Mouse (Mus musculus): Measurements from ENCODE around the gene Vps53. TPM values are rescaled to one million over a fixed set of nuclear protein-coding genes. Genes with fewer than 3 reads are reported as not detected.

Gene Vps53
- polyA plus RNA-seq, 1 experiment from 2014 or later = 53.0 TPM

GRCm38 (mm10) chr11:76167079-76167765 lies 12.2 kb downstream of the Vps53 start:
- in situ Hi-C loops (cut with MboI; ENCODE audit: low pct_unique_long_range_greater_than_20kb) = no loop called here
- H3K27me3 ChIP-seq = no peaks in the 10 kb centered on the region
- no peak for ATAC-seq
- no peak for DNase-seq (ENCODE audit: low read depth, low spot score)
- CTCF ChIA-PET = interaction anchor here (0.7 to 0.8 kb wide), 2 partner anchors 9 to 92 kb away, joined by 3 read pairs; no protein-coding TSS in a partner anchor
- POLR2A ChIA-PET = interaction anchor here (0.7 kb wide), 1 partner anchor 107 kb away, joined by 3 read pairs; no protein-coding TSS in a partner anchor
- peak; percentile 71 for TF ChIP-seq CTCF (IDR thresholded peaks at IDR 0.05)

GRCm38 (mm10) chr11:76166657-76167056 lies 12.8 kb downstream of the Vps53 start:
- in situ Hi-C loops (cut with MboI; ENCODE audit: low pct_unique_long_range_greater_than_20kb) = no loop called here
- POLR2A ChIA-PET = no interaction called here
- no peak for TF ChIP-seq CTCF (IDR thresholded peaks at IDR 0.05)
- no peaks in the 10 kb centered on the region for H3K27me3 ChIP-seq
- ATAC-seq = no peak
- CTCF ChIA-PET = no interaction called here
- no peak for DNase-seq (ENCODE audit: low read depth, low spot score)

- DNase-seq (ENCODE audit: low read depth, low spot score) = no peak
- ChIA-PET POLR2A (no interaction called here), CTCF (no interaction called here)
- in situ Hi-C loops (cut with MboI; ENCODE audit: low pct_unique_long_range_greater_than_20kb) = loop anchor here (5.0 kb wide), 1 partner anchor 378 kb away; no protein-coding TSS in a partner anchor
- no peak for ATAC-seq
- TF ChIP-seq CTCF (IDR thresholded peaks at IDR 0.05) = no peak
- no peaks in the 10 kb centered on the region for H3K27me3 ChIP-seq
These were observed 19.2 kb downstream of the Vps53 start for GRCm38 (mm10) chr11:76160251-76160650.

GRCm38 (mm10) chr11:76158375-76158774 lies 21.1 kb downstream of the Vps53 start:
- in situ Hi-C loops (cut with MboI; ENCODE audit: low pct_unique_long_range_greater_than_20kb) = no loop called here
- POLR2A ChIA-PET = interaction anchor here (0.6 kb wide), 1 partner anchor 60 kb away, joined by 3 read pairs; no protein-coding TSS in a partner anchor
- no peak for ATAC-seq
- H3K27me3 ChIP-seq = no peaks in the 10 kb centered on the region
- CTCF ChIA-PET = interaction anchor here (0.6 to 1.2 kb wide), 2 partner anchors 9 to 11 kb away, joined by 3 read pairs; no protein-coding TSS in a partner anchor
- TF ChIP-seq CTCF (IDR thresholded peaks at IDR 0.05) = no peak
- no peak for DNase-seq (ENCODE audit: low read depth, low spot score)

- ChIA-PET POLR2A (no interaction called here), CTCF (interaction anchor here (1.2 to 1.9 kb wide), 2 partner anchors 22 to 125 kb away, joined by 3 to 4 read pairs; no protein-coding TSS in a partner anchor)
- in situ Hi-C loops (cut with MboI; ENCODE audit: low pct_unique_long_range_greater_than_20kb) = no loop called here
- ATAC-seq (no peak), DNase-seq (ENCODE audit: low read depth, low spot score) (no peak)
- TF ChIP-seq CTCF (IDR thresholded peaks at IDR 0.05) = no peak
- no peaks in the 10 kb centered on the region for H3K27me3 ChIP-seq
These were observed 24.6 kb downstream of the Vps53 start for GRCm38 (mm10) chr11:76154861-76155260.

- ATAC-seq (no peak), DNase-seq (ENCODE audit: low read depth, low spot score) (no peak)
- no peaks in the 10 kb centered on the region for H3K27me3 ChIP-seq
- in situ Hi-C loops (cut with MboI; ENCODE audit: low pct_unique_long_range_greater_than_20kb) = no loop called here
- TF ChIP-seq CTCF (IDR thresholded peaks at IDR 0.05) = no peak
- ChIA-PET POLR2A (no interaction called here), CTCF (no interaction called here)
These were observed 25.2 kb downstream of the Vps53 start for GRCm38 (mm10) chr11:76154200-76154599.

- no peaks in the 10 kb centered on the region for H3K27me3 ChIP-seq
- no peak for TF ChIP-seq CTCF (IDR thresholded peaks at IDR 0.05)
- no peak for ATAC-seq
- ChIA-PET CTCF (no interaction called here), POLR2A (no interaction called here)
- DNase-seq (ENCODE audit: low read depth, low spot score) = no peak
- in situ Hi-C loops (cut with MboI; ENCODE audit: low pct_unique_long_range_greater_than_20kb) = no loop called here
These were observed 26.1 kb downstream of the Vps53 start for GRCm38 (mm10) chr11:76153236-76153951.

GRCm38 (mm10) chr11:76150980-76151379 lies 28.5 kb downstream of the Vps53 start:
- no peak for ATAC-seq
- in situ Hi-C loops (cut with MboI; ENCODE audit: low pct_unique_long_range_greater_than_20kb) = no loop called here
- POLR2A ChIA-PET = no interaction called here

GRCm38 (mm10) chr11:76148055-76149008 lies 31.1 kb downstream of the Vps53 start:
- in situ Hi-C loops (cut with MboI; ENCODE audit: low pct_unique_long_range_greater_than_20kb) = no loop called here
- CTCF ChIA-PET = interaction anchor here (0.9 to 2.5 kb wide), 5 partner anchors 10 to 28 kb away, joined by 3 to 10 read pairs (median 3); no protein-coding TSS in a partner anchor
- no peak for TF ChIP-seq CTCF (IDR thresholded peaks at IDR 0.05)
- no peaks in the 10 kb centered on the region for H3K27me3 ChIP-seq
- DNase-seq (ENCODE audit: low read depth, low spot score) (no peak), ATAC-seq (peak; percentile 44)
- POLR2A ChIA-PET = no interaction called here

More at GRCm38 (mm10) chr11:76150980-76151379, 28.5 kb downstream of the Vps53 start:
- DNase-seq (ENCODE audit: low read depth, low spot score) = no peak
- CTCF ChIA-PET = no interaction called here
- no peak for TF ChIP-seq CTCF (IDR thresholded peaks at IDR 0.05)
- no peaks in the 10 kb centered on the region for H3K27me3 ChIP-seq
